8 mouse cellular contexts compared by ENCODE assay signal in genomic region chr8:47689704-47690326, GRCm38 (mm10). TPM values are rescaled to one million over a fixed set of nuclear protein-coding genes. Genes with fewer than 3 reads are reported as not detected.
DNase-seq lines count a peak whose midpoint lies in the region; ATAC-seq and TF ChIP-seq lines count a peak whose summit lies in the region.

No protein-coding gene starts in this region.

- TF ChIP-seq CTCF in MEL (IDR thresholded peaks at IDR 0.05 in 2 of 3, conservative IDR thresholded peaks at IDR 0.05 in 1 of 3; ENCODE audit: control insufficient read depth in 1 of 3, insufficient read depth in 1 of 3, low read depth in 2 of 3, low read length in 3 of 3, poor library complexity in 1 of 3, severe bottlenecking in 1 of 3), result peak; percentile 68 to 90 (median 74)

- peak in 1 of 2 experiments; percentile 19; a peak in 1 of 4 replicates for TF ChIP-seq EP300 in MEL (IDR thresholded peaks at IDR 0.05; ENCODE audit: low read depth in 1 of 2, low read length in 2 of 2)

- no peaks in the 10 kb centered on the region for H3K79me2 ChIP-seq in MEL (ENCODE audit: control insufficient read depth, insufficient read depth, low read length, poor library complexity)

- H3K27ac ChIP-seq in MEL (ENCODE audit: control insufficient read depth, low read depth, low read length), result no peak overlapping the region
- H3K27ac ChIP-seq in embryonic facial prominence, embryonic 11.5 days (replicated peaks; ENCODE audit: low read depth, low read length), result no peak overlapping the region

- H3K27me3 ChIP-seq in MEL (ENCODE audit: control insufficient read depth in 1 of 2, insufficient read depth in 2 of 2, low read length in 2 of 2), result no peaks in the 10 kb centered on the region
- H3K27me3 ChIP-seq in embryonic facial prominence, embryonic 11.5 days (ENCODE audit: control insufficient read depth, insufficient read depth, low read length), result peaks cover 2% of the 10 kb centered on the region; the same call in 1 of the 2 replicates

- no peak overlapping the region for H3K9ac ChIP-seq in MEL (ENCODE audit: control insufficient read depth, low read depth, low read length, poor library complexity, severe bottlenecking)
- no peak overlapping the region for H3K9ac ChIP-seq in embryonic facial prominence, embryonic 11.5 days (replicated peaks; ENCODE audit: low read length)

- peak; percentile 20 for DNase-seq in kidney, adult 9 months
- DNase-seq in kidney, postnatal 14 days, result no peak
- peak; percentile 94 for DNase-seq in MEL (ENCODE audit: low read depth, low spot score)
- peak; percentile 63 for DNase-seq in embryonic facial prominence, embryonic 11.5 days (ENCODE audit: low spot score)
- DNase-seq in lung, postnatal 14 days, result peak; percentile 54
- no peak for DNase-seq in cerebellum, adult 8-10 months
- no peak for DNase-seq in cerebellum, postnatal 25 days
- no peak for DNase-seq in gastrocnemius, postnatal 10 days

- no peak overlapping the region for H3K4me2 ChIP-seq in embryonic facial prominence, embryonic 11.5 days (ENCODE audit: low read depth, low read length)

- peak; percentile 65 for TF ChIP-seq RAD21 in MEL (IDR thresholded peaks at IDR 0.05; ENCODE audit: low read depth, low read length)

- 50% methylated on average over 12 of the region's 12 CpGs for WGBS in embryonic facial prominence, embryonic 11.5 days

- H3K9me3 ChIP-seq in MEL (replicated peaks; ENCODE audit: insufficient read depth, low read length), result no peaks in the 10 kb centered on the region
- no peaks in the 10 kb centered on the region for H3K9me3 ChIP-seq in embryonic facial prominence, embryonic 11.5 days (replicated peaks; ENCODE audit: control insufficient read depth, low read length)

- H3K4me1 ChIP-seq in MEL (ENCODE audit: control insufficient read depth in 1 of 2, insufficient read depth in 2 of 2, low read length in 2 of 2), result peaks cover 0 to 11% of the 10 kb centered on the region in 2 experiments; a peak in 2 of 4 replicates
- H3K4me1 ChIP-seq in embryonic facial prominence, embryonic 11.5 days (ENCODE audit: control insufficient read depth, insufficient read depth, low read length), result no peaks in the 10 kb centered on the region

- no peak overlapping the region for H3K4me3 ChIP-seq in MEL (ENCODE audit: control insufficient read depth in 1 of 2, insufficient read depth in 1 of 2, low read depth in 2 of 2, low read length in 2 of 2)
- no peak overlapping the region for H3K4me3 ChIP-seq in embryonic facial prominence, embryonic 11.5 days (ENCODE audit: low read depth, low read length)

- ATAC-seq in embryonic facial prominence, embryonic 11.5 days (replicated peaks; ENCODE audit: insufficient number of reproducible peaks, low FRiP score, low TSS enrichment, low read depth), result no peak

- TF ChIP-seq POLR2A in MEL (IDR thresholded peaks at IDR 0.05; ENCODE audit: control insufficient read depth in 1 of 2, insufficient read depth in 1 of 2, low read depth in 1 of 2, low read length in 2 of 2, poor library complexity in 1 of 2), result no peak

- no peaks in the 10 kb centered on the region for H3K36me3 ChIP-seq in MEL (ENCODE audit: control insufficient read depth in 1 of 2, insufficient read depth in 2 of 2, low read length in 2 of 2)
- H3K36me3 ChIP-seq in embryonic facial prominence, embryonic 11.5 days (replicated peaks; ENCODE audit: control insufficient read depth, insufficient read depth, low read depth, low read length), result no peaks in the 10 kb centered on the region

TF ChIP-seq in MEL, 35 proteins besides CTCF, POLR2A, EP300 and RAD21:
- TF ChIP-seq TCF12 (IDR thresholded peaks at IDR 0.05; ENCODE audit: low read depth, low read length), result no peak
- TF ChIP-seq USF2 (IDR thresholded peaks at IDR 0.05; ENCODE audit: borderline replicate concordance in 1 of 2, insufficient read depth in 1 of 2, low read depth in 1 of 2, low read length in 2 of 2), result no peak
- TF ChIP-seq ELF1 (IDR thresholded peaks at IDR 0.05; ENCODE audit: low read depth, low read length), result no peak
- TF ChIP-seq MXI1 (IDR thresholded peaks at IDR 0.05; ENCODE audit: low read depth, low read length), result no peak
- no peak for TF ChIP-seq HCFC1 (IDR thresholded peaks at IDR 0.05; ENCODE audit: low read depth, low read length)
- TF ChIP-seq TAL1 (IDR thresholded peaks at IDR 0.05; ENCODE audit: low read length), result no peak
- no peak for TF ChIP-seq KAT2A (conservative IDR thresholded peaks at IDR 0.05; ENCODE audit: low read depth, low read length)
- TF ChIP-seq MAZ (IDR thresholded peaks at IDR 0.05; ENCODE audit: low read depth, low read length), result no peak
- TF ChIP-seq MEF2A (IDR thresholded peaks at IDR 0.05; ENCODE audit: extremely low read depth, insufficient replicate concordance, low read depth, low read length, poor library complexity, severe bottlenecking), result no peak
- TF ChIP-seq UBTF (IDR thresholded peaks at IDR 0.05; ENCODE audit: borderline replicate concordance, insufficient read depth, low read depth, low read length), result no peak
- TF ChIP-seq ZNF384 (IDR thresholded peaks at IDR 0.05; ENCODE audit: low read depth, low read length), result no peak
- no peak for TF ChIP-seq ZMIZ1 (IDR thresholded peaks at IDR 0.05; ENCODE audit: low read depth, low read length)
- no peak for TF ChIP-seq NRF1 (IDR thresholded peaks at IDR 0.05; ENCODE audit: insufficient read depth, low read depth, low read length, poor library complexity, severe bottlenecking)
- TF ChIP-seq SIN3A (IDR thresholded peaks at IDR 0.05; ENCODE audit: low read length), result peak; percentile 49
- peak; percentile 97 for TF ChIP-seq MAFK (IDR thresholded peaks at IDR 0.05; ENCODE audit: borderline replicate concordance, low read depth, low read length)
- no peak for TF ChIP-seq POLR2AphosphoS2 (IDR thresholded peaks at IDR 0.05; ENCODE audit: low read length)
- TF ChIP-seq BHLHE40 (IDR thresholded peaks at IDR 0.05; ENCODE audit: borderline replicate concordance, low read depth, low read length), result no peak
- no peak for TF ChIP-seq E2F4 (IDR thresholded peaks at IDR 0.05; ENCODE audit: borderline replicate concordance, low read depth, low read length)
- TF ChIP-seq MYC (IDR thresholded peaks at IDR 0.05; ENCODE audit: low read depth, low read length), result no peak
- TF ChIP-seq ZC3H11A (IDR thresholded peaks at IDR 0.05; ENCODE audit: low read depth, low read length), result 0 out of 2 replicates have a peak, but pooled peaks have one; percentile 32
- TF ChIP-seq SMC3 (IDR thresholded peaks at IDR 0.05; ENCODE audit: low read depth, low read length), result peak; percentile 77
- TF ChIP-seq MAX (IDR thresholded peaks at IDR 0.05; ENCODE audit: low read length), result no peak; the same call in 1 of the 2 replicates
- TF ChIP-seq CHD1 (IDR thresholded peaks at IDR 0.05; ENCODE audit: low read depth, low read length), result no peak
- TF ChIP-seq GATA1 (IDR thresholded peaks at IDR 0.05; ENCODE audit: low read depth, low read length), result no peak
- TF ChIP-seq NELFE (IDR thresholded peaks at IDR 0.05; ENCODE audit: low read depth, low read length), result no peak
- TF ChIP-seq USF1 (IDR thresholded peaks at IDR 0.05; ENCODE audit: low read depth, low read length), result no peak
- no peak for TF ChIP-seq MYB (IDR thresholded peaks at IDR 0.05; ENCODE audit: low read depth, low read length)
- TF ChIP-seq GABPA (IDR thresholded peaks at IDR 0.05; ENCODE audit: low read depth, low read length), result no peak; the same call in 1 of the 2 replicates
- no peak for TF ChIP-seq RCOR1 (IDR thresholded peaks at IDR 0.05; ENCODE audit: low read depth, low read length)
- TF ChIP-seq ETS1 (IDR thresholded peaks at IDR 0.05; ENCODE audit: low read depth, low read length), result peak; percentile 20; the same call in 1 of the 2 replicates
- 0 out of 2 replicates have a peak, but pooled peaks have one; percentile 29 for TF ChIP-seq TBP (IDR thresholded peaks at IDR 0.05; ENCODE audit: low read depth, low read length)
- no peak for TF ChIP-seq JUND (IDR thresholded peaks at IDR 0.05; ENCODE audit: low read depth, low read length)
- TF ChIP-seq ZKSCAN1 (IDR thresholded peaks at IDR 0.05; ENCODE audit: low read depth, low read length), result no peak
- no peak for TF ChIP-seq CHD2 (IDR thresholded peaks at IDR 0.05; ENCODE audit: low read length)
- TF ChIP-seq POLR2AphosphoS5 (IDR thresholded peaks at IDR 0.05; ENCODE audit: borderline replicate concordance, low read depth, low read length), result no peak

RNA-seq across cellular contexts. Expression of gene Ing2, which starts 14.5 kb away (rescaled TPM):
- 17.9 and 18.6 TPM in 2 replicates for total RNA-seq in MEL (2012; rRNA removed)
- 100 to 1,000 TPM in 1 of 2 experiments, 10 to 100 TPM in 1; 61.7 to 363 TPM for polyA plus RNA-seq in MEL (2012; ENCODE audit: insufficient read depth in 1 of 2, insufficient read length in 2 of 2, low read depth in 1 of 2, low replicate concordance in 2 of 2, missing spikeins in 1 of 2)
- 14.3 and 14.4 TPM in 2 replicates for polyA plus RNA-seq in embryonic facial prominence, embryonic 11.5 days (2014; fragmentation: Nextera tagmentation; extraction: Ambion mirVana)
- 10 to 100 TPM; 28.9 to 31.6 TPM for total RNA-seq in gastrocnemius, postnatal 10 days (2021)

RNA-seq across cellular contexts. Expression of gene Cdkn2aip, which starts 23.9 kb away (rescaled TPM):
- 12.4 and 14.1 TPM in 2 replicates for total RNA-seq in MEL (2012; rRNA removed)
- polyA plus RNA-seq in MEL (2012; ENCODE audit: insufficient read depth in 1 of 2, insufficient read length in 2 of 2, low read depth in 1 of 2, low replicate concordance in 2 of 2, missing spikeins in 1 of 2), result 100 to 1,000 TPM in 1 of 2 experiments, 10 to 100 TPM in 1; 13.5 to 101 TPM
- polyA plus RNA-seq in embryonic facial prominence, embryonic 11.5 days (2014; fragmentation: Nextera tagmentation; extraction: Ambion mirVana), result 38.2 and 38.6 TPM in 2 replicates
- total RNA-seq in gastrocnemius, postnatal 10 days (2021), result 1 to 10 TPM; 5.5 to 6.7 TPM

Comparison
In these comparisons a context has a peak if more than half of its experiments do, and no peak if none do; other contexts are left out.
1. DNase-seq: peak in kidney, adult 9 months (single experiment), MEL (single experiment), embryonic facial prominence, embryonic 11.5 days (single experiment) and lung, postnatal 14 days (single experiment); none in kidney, postnatal 14 days (single experiment), cerebellum, adult 8-10 months (single experiment), cerebellum, postnatal 25 days (0 of 2) and gastrocnemius, postnatal 10 days (single experiment).